Mouse (Mus musculus): ENCODE results near the gene Cacng8. TPM values are rescaled to one million over a fixed set of nuclear protein-coding genes. Genes with fewer than 3 reads are reported as not detected.
A peak's percentile ranks its signal among the peaks of the same experiment; 100 is the strongest.

Gene Cacng8
- polyA plus RNA-seq, 1 experiment from 2014 or later, result 5.1 TPM

DNA sequence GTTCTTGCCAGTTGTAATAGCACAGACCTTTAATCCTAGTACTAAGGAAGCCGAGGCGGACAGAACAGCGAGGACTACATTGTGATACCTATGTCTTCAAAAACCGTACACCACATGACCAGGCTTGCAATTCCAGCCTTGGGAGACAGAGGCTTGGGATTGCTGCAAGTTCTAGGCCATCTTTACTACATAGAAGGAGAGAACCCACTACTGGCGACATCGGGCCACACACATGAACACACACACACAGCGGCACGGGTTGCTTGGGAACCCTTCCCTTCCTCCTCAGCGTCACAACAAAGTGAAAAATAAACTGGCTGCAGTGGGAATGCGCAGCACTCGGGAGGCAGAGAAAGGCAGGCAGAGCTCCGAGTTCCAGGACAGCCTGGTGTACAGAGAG is 22.2 kb upstream of the Cacng8 start:
- H3K4me1 ChIP-seq, result peaks cover 19% of the 10 kb centered on the region
- peaks cover 39% of the 10 kb centered on the region for H3K27me3 ChIP-seq (ENCODE audit: low read depth, poor library complexity, severe bottlenecking)
- DNase-seq (ENCODE audit: low spot score), result no peak
- no peak overlapping the region for H3K4me3 ChIP-seq
- 27% methylated on average over 12 of the region's 12 CpGs for WGBS
- H3K9me3 ChIP-seq (replicated peaks), result no peaks in the 10 kb centered on the region
- peaks cover 37% of the 10 kb centered on the region for H3K36me3 ChIP-seq
- H3K27ac ChIP-seq (replicated peaks), result no peak overlapping the region

DNA sequence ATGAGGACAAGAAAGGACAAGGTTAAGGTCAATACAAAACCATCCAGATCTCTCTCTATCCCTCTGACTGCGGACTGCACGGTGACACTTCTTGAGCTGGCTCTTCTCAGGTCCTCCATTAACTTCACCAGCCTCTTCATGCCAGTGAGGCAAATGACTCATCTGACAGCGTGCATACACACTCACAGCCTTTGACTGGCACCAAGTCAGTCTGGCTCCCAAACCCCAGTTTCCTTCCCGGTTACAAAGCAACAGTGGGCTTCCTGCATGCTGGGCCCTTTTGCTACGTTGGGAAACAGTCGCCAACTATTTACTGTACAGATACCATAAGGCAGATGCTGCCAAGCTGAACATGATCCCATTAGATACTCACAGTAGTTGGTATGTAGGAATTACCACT is 21.3 kb upstream of the Cacng8 start:
- DNase-seq (ENCODE audit: low spot score), result no peak
- H3K9me3 ChIP-seq (replicated peaks), result no peaks in the 10 kb centered on the region
- H3K4me3 ChIP-seq, result no peak overlapping the region
- WGBS, result 85% methylated on average over 6 of the region's 6 CpGs
- no peak overlapping the region for H3K27ac ChIP-seq (replicated peaks)
- peaks cover 39% of the 10 kb centered on the region for H3K27me3 ChIP-seq (ENCODE audit: low read depth, poor library complexity, severe bottlenecking)
- H3K4me1 ChIP-seq, result peaks cover 19% of the 10 kb centered on the region
- peaks cover 30% of the 10 kb centered on the region for H3K36me3 ChIP-seq

DNA sequence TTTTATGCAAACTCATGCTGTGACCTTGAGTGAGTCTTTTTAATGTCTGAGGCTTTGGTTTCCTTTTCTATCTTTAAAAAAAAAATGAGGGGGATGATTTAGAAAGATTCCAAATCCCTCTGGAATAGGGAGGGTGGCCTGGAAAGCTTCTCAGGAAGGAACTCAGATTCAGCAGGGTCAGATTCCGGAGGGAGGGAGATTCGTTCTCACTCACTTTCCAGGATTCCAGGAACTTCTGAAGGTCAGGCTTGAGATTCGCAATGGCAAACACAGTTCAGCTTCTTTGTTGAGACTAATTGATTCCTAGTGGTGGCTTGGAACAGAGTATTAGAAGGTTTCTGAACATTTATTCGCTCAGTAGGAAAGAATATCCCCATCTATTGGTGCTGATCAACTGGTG is 20.1 kb upstream of the Cacng8 start:
- DNase-seq (ENCODE audit: low spot score), result no peak
- Histone ChIP-seq H3K27me3 (ENCODE audit: low read depth, poor library complexity, severe bottlenecking) (peaks cover 30% of the 10 kb centered on the region), H3K36me3 (peaks cover 18% of the 10 kb centered on the region), H3K4me3 (no peak overlapping the region), H3K27ac (replicated peaks) (no peak overlapping the region), H3K9me3 (replicated peaks) (no peaks in the 10 kb centered on the region), H3K4me1 (peaks cover 19% of the 10 kb centered on the region)
- WGBS, result 52% methylated on average over 4 of the region's 4 CpGs

- no peaks in the 10 kb centered on the region for H3K9me3 ChIP-seq (replicated peaks)
- H3K4me1 ChIP-seq, result peaks cover 8% of the 10 kb centered on the region
- DNase-seq (ENCODE audit: low spot score), result no peak
- no peak overlapping the region for H3K4me3 ChIP-seq
- WGBS, result 59% methylated on average over 2 of the region's 2 CpGs
- no peaks in the 10 kb centered on the region for H3K36me3 ChIP-seq
- no peak overlapping the region for H3K27ac ChIP-seq (replicated peaks)
- peaks cover 11% of the 10 kb centered on the region for H3K27me3 ChIP-seq (ENCODE audit: low read depth, poor library complexity, severe bottlenecking)
These were observed 18.1 kb upstream of the Cacng8 start for GRCm38 (mm10) chr7:3372376-3372775.

- Histone ChIP-seq H3K4me3 (no peak overlapping the region), H3K36me3 (no peaks in the 10 kb centered on the region), H3K27ac (replicated peaks) (no peak overlapping the region), H3K4me1 (no peaks in the 10 kb centered on the region), H3K27me3 (ENCODE audit: low read depth, poor library complexity, severe bottlenecking) (no peaks in the 10 kb centered on the region), H3K9me3 (replicated peaks) (no peaks in the 10 kb centered on the region)
- WGBS, result 90% methylated on average over 8 of the region's 8 CpGs
- no peak for DNase-seq (ENCODE audit: low spot score)
These were observed 16.7 kb upstream of the Cacng8 start for GRCm38 (mm10) chr7:3373754-3374153.

DNA sequence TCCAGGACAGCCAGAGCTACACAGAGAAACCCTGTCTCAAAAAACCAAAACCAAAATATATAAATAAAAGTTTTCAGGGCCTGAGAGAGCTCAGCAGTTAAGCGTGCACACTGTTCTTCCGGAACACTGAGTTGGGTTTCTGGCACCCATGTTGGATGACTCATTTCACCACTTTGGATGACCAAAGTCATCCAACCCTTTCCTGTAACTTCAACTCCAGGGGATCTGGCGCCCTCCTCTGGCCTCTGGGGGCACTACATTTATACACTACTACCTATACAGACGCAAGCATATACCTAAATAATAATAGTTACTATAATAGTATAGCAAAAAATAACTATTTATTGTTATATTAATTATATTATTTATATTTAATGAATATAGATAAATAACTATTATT is 13.7 kb upstream of the Cacng8 start:
- Histone ChIP-seq H3K4me1 (no peaks in the 10 kb centered on the region), H3K4me3 (no peak overlapping the region), H3K9me3 (replicated peaks) (no peaks in the 10 kb centered on the region), H3K27me3 (ENCODE audit: low read depth, poor library complexity, severe bottlenecking) (no peaks in the 10 kb centered on the region), H3K27ac (replicated peaks) (no peak overlapping the region), H3K36me3 (no peaks in the 10 kb centered on the region)
- DNase-seq (ENCODE audit: low spot score), result peak; percentile 42
- WGBS, result 52% methylated on average over 4 of the region's 4 CpGs

DNA sequence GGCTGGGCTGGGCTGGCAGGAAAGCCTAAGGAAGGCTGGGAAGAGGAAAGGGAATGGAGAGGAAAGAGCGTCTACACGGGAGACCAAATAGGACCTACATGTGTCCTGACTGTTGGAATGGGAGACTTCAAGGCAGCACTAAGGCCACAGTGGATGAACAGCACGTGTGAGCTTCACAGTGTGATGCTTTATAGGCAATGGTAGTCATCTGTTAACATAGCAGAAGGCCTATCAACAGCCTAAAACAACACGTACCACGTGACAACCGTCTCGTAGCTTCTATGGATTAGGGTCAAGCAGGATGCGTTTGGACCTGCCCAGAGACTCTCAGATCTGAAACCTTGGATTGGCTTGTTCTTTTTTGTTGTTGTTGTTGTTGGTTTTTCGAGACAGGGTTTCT is 8.4 kb upstream of the Cacng8 start:
- Histone ChIP-seq H3K4me3 (no peak overlapping the region), H3K27ac (replicated peaks) (no peak overlapping the region), H3K27me3 (ENCODE audit: low read depth, poor library complexity, severe bottlenecking) (no peaks in the 10 kb centered on the region), H3K36me3 (no peaks in the 10 kb centered on the region), H3K4me1 (no peaks in the 10 kb centered on the region), H3K9me3 (replicated peaks) (no peaks in the 10 kb centered on the region)
- 90% methylated on average over 9 of the region's 9 CpGs for WGBS
- DNase-seq (ENCODE audit: low spot score), result no peak

GRCm38 (mm10) chr7:3384807-3385319 is 5.6 kb upstream of the Cacng8 start:
- Histone ChIP-seq H3K27ac (replicated peaks) (no peak overlapping the region), H3K36me3 (no peaks in the 10 kb centered on the region), H3K9me3 (replicated peaks) (no peaks in the 10 kb centered on the region), H3K4me3 (no peak overlapping the region), H3K4me1 (peaks cover 9% of the 10 kb centered on the region), H3K27me3 (ENCODE audit: low read depth, poor library complexity, severe bottlenecking) (no peaks in the 10 kb centered on the region)
- DNase-seq (ENCODE audit: low spot score), result no peak
- 89% methylated on average over 5 of the region's 5 CpGs for WGBS

GRCm38 (mm10) chr7:3386036-3386730 is 4.3 kb upstream of the Cacng8 start:
- no peak for DNase-seq (ENCODE audit: low spot score)
- no peaks in the 10 kb centered on the region for H3K9me3 ChIP-seq (replicated peaks)
- H3K27ac ChIP-seq (replicated peaks), result no peak overlapping the region
- no peak overlapping the region for H3K4me3 ChIP-seq
- 88% methylated on average over 6 of the region's 6 CpGs for WGBS
- H3K4me1 ChIP-seq, result peaks cover 22% of the 10 kb centered on the region
- H3K36me3 ChIP-seq, result no peaks in the 10 kb centered on the region
- H3K27me3 ChIP-seq (ENCODE audit: low read depth, poor library complexity, severe bottlenecking), result no peaks in the 10 kb centered on the region

DNA sequence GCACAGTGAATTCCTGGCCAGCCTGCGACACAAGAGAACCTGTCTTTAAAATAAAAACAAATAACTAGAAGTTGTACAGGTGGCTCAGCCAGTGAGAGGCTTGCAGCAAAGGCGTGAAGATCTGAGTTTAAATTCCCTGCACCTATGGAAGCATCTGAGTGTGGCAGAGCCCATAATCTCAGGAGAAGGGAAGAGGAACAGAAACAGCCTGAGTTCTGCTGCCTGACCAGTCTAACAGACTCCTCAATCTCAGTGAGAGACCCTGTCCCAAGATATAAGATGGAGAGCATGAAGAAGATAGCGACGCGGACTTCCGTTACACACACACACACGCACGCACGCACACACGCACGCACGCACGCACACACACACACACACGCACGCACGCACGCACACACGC is 2.7 kb upstream of the Cacng8 start:
- DNase-seq (ENCODE audit: low spot score), result no peak
- H3K27ac ChIP-seq (replicated peaks), result no peak overlapping the region
- peaks cover 38% of the 10 kb centered on the region for H3K4me1 ChIP-seq
- H3K36me3 ChIP-seq, result no peaks in the 10 kb centered on the region
- no peaks in the 10 kb centered on the region for H3K9me3 ChIP-seq (replicated peaks)
- no peak overlapping the region for H3K4me3 ChIP-seq
- H3K27me3 ChIP-seq (ENCODE audit: low read depth, poor library complexity, severe bottlenecking), result no peaks in the 10 kb centered on the region
- WGBS, result 87% methylated on average over 18 of the region's 18 CpGs

DNA sequence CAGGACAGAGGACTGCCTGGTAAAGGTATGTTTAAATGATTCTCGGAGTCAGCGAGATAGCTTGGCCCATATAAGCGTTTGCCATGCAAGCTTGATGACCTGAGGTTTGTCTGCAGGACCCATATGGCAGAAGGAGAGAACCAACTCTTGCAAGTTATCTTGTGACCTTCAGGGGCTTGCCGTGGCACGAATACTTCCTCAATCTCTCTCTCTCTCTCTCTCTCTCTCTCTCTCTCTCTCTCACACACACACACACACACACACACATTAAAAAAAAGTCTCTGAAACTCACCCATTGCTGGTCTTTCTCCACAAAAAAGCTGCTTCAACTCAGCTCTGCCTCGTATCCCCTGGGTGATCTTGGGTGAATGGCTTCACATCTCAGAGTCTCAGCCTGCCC is 1.6 kb upstream of the Cacng8 start:
- Histone ChIP-seq H3K4me1 (peaks cover 40% of the 10 kb centered on the region), H3K36me3 (peaks cover under 1% of the 10 kb centered on the region), H3K27me3 (ENCODE audit: low read depth, poor library complexity, severe bottlenecking) (no peaks in the 10 kb centered on the region), H3K4me3 (no peak overlapping the region), H3K9me3 (replicated peaks) (no peaks in the 10 kb centered on the region), H3K27ac (replicated peaks) (no peak overlapping the region)
- no peak for DNase-seq (ENCODE audit: low spot score)
- 72% methylated on average over 6 of the region's 6 CpGs for WGBS

DNA sequence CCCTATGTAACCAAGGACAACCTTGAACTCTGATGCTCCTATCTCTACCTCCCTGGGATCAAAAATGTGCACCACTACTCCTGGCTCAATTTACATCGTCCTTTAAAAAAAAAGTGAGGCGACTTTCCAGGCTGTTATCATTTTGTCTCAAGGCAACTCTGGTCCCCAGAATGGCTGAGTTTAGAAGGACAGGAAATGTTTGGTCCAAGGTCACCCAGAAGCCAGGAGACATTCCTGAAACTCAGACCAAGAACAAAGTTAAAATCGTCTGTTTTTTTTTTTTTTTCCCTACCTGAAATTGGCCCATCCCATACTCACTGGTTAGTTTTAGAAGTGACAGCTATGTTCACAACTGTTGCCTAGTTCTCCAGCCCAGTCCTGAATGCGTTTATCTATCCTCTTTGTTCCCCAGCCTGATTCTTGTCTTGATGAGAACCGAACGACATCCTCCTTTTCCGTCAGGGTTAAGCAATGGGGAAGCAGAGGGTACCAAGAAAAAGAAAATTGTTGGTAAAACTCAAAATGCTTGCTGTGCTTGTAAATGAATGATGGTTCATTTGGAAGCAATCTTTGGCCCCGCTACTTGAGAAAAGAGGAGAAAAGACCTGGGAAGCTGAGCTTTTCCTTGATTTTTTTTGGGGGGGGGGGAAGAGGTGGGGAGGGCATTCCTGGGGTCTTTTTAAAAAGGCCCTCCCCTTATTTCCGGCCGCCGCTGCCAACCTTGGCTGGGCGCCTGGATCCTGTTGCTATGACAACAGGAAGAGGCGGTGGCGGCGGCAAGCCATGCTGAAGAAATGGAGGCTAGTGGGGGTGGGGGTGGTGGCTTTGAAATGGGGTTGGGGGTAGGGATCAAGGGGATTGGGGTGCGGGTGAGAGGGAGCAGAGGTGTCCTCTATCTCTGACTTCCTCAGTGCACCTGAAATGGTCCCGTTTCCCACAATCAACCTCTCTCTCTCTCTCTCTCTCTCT is 755 bp upstream of the Cacng8 start:
- Histone ChIP-seq H3K4me3 (peak overlapping the region; percentile 58), H3K36me3 (peaks cover 9% of the 10 kb centered on the region), H3K27ac (replicated peaks) (peak overlapping the region; percentile 85), H3K4me1 (peaks cover 43% of the 10 kb centered on the region), H3K9me3 (replicated peaks) (no peaks in the 10 kb centered on the region), H3K27me3 (ENCODE audit: low read depth, poor library complexity, severe bottlenecking) (no peaks in the 10 kb centered on the region)
- WGBS, result 3% methylated on average over 16 of the region's 17 CpGs
- peak; percentile 63 for DNase-seq (ENCODE audit: low spot score)

DNA sequence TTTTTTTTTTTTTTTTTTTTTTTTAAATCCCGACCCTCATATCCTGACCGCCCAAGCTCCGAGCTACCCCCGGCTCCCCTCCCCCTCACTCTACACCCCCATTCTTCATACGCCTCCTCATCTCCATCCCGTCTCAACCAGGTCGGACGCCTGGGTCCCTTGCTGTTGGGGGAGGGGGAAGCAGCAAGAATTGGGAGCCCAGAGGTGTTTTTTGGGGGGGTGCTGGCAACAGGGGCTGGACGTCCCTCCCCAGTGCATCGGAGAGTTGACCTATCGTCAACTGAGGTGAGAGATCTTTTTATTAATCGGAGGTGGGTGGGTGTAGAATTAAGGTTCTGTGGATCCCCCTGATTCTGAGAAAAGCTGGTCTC is 583 bp downstream of the Cacng8 start:
- DNase-seq (ENCODE audit: low spot score), result no peak
- Histone ChIP-seq H3K27me3 (ENCODE audit: low read depth, poor library complexity, severe bottlenecking) (no peaks in the 10 kb centered on the region), H3K4me1 (peaks cover 43% of the 10 kb centered on the region), H3K9me3 (replicated peaks) (no peaks in the 10 kb centered on the region), H3K4me3 (peak overlapping the region; percentile 58), H3K36me3 (peaks cover 16% of the 10 kb centered on the region), H3K27ac (replicated peaks) (peak overlapping the region; percentile 85)
- WGBS, result 3% methylated on average over 12 of the region's 12 CpGs
